Mouse (Mus musculus) stomach, embryonic 14.5 days (tissue): Measurements from ENCODE around the gene Fbl. TPM values are rescaled to one million over a fixed set of nuclear protein-coding genes. Genes with fewer than 3 reads are reported as not detected.
"Not testable (repeated sequence)": the region's sequence is repeated elsewhere in the genome, so short reads cannot be mapped to it uniquely, and the experiment has no call there.

Source experiments
- ATAC-seq: fragments of 200-750 bp; cut with Nextera tagmentation; 2 replicates; pipeline ENCODE4 v1.8.0; 2017; ENCODE audit warnings: low read depth, moderate TSS enrichment; ENCODE audit not compliant: insufficient number of reproducible peaks, insufficient read depth, low FRiP score
- H3K27ac ChIP-seq: fragments of 300-500 bp; sonication (generic); 2 replicates; pipeline ENCODE4 v1.5.1; 2014; ENCODE audit warnings: mild to moderate bottlenecking, low read length, moderate library complexity, mixed read lengths
- H3K27me3 ChIP-seq: fragments of 300-500 bp; sonication (generic); 2 replicates; pipeline ENCODE4 v1.6.1; 2014; ENCODE audit warnings: low read length, control low read depth, mixed read lengths; ENCODE audit not compliant: control insufficient read depth, insufficient read depth
- H3K36me3 ChIP-seq: fragments of 300-500 bp; sonication (generic); 2 replicates; pipeline ENCODE4 v1.6.1; 2014; ENCODE audit warnings: mild to moderate bottlenecking, control low read depth, low read length, moderate library complexity, mixed read lengths; ENCODE audit not compliant: control insufficient read depth, insufficient read depth
- H3K4me1 ChIP-seq: fragments of 300-500 bp; sonication (generic); 2 replicates; pipeline ENCODE4 v1.6.1; 2014; ENCODE audit warnings: low read length, control low read depth, mixed read lengths; ENCODE audit not compliant: control insufficient read depth, insufficient read depth
- H3K4me2 ChIP-seq: fragments of 300-500 bp; sonication (generic); replicated peaks from 2 replicates; pipeline ENCODE4 v1.6.1; 2014; ENCODE audit warnings: low read depth, low read length, control low read depth
- H3K4me3 ChIP-seq: fragments of 300-500 bp; sonication (generic); 2 replicates; pipeline ENCODE4 v1.5.1; 2014; ENCODE audit warnings: low read depth, low read length, control low read depth
- H3K9ac ChIP-seq: fragments of 300-500 bp; sonication (generic); replicated peaks from 2 replicates; pipeline ENCODE4 v1.6.1; 2014; ENCODE audit warnings: low read depth, mild to moderate bottlenecking, control low read depth, low read length, moderate library complexity, mixed read lengths
- H3K9me3 ChIP-seq: fragments of 300-500 bp; sonication (generic); 2 replicates; pipeline ENCODE4 v1.6.1; 2016; ENCODE audit warnings: low read depth, low read length, control low read depth; ENCODE audit not compliant: control insufficient read depth
- WGBS: fragments of 180-500 bp; shearing (Covaris S2); extraction: QIAGEN DNeasy Blood & Tissue Kit; methylation state at CpG from one replicate; pipeline ENCODE4 v1.1.7; 2014; 5-methylcytosine and 5-hydroxymethylcytosine counted together
- polyA plus RNA-seq: library from polyadenylated mRNA; unstranded; fragments of >200 nt; fragmentation: Nextera tagmentation; extraction: Ambion mirVana; gene quantifications from 2 replicates; pipeline ENCODE4 v1.2.1, GENCODE M21; 2014

Fbl gene
- polyA plus RNA-seq = 41.8 and 48.2 TPM in 2 replicates

DNA sequence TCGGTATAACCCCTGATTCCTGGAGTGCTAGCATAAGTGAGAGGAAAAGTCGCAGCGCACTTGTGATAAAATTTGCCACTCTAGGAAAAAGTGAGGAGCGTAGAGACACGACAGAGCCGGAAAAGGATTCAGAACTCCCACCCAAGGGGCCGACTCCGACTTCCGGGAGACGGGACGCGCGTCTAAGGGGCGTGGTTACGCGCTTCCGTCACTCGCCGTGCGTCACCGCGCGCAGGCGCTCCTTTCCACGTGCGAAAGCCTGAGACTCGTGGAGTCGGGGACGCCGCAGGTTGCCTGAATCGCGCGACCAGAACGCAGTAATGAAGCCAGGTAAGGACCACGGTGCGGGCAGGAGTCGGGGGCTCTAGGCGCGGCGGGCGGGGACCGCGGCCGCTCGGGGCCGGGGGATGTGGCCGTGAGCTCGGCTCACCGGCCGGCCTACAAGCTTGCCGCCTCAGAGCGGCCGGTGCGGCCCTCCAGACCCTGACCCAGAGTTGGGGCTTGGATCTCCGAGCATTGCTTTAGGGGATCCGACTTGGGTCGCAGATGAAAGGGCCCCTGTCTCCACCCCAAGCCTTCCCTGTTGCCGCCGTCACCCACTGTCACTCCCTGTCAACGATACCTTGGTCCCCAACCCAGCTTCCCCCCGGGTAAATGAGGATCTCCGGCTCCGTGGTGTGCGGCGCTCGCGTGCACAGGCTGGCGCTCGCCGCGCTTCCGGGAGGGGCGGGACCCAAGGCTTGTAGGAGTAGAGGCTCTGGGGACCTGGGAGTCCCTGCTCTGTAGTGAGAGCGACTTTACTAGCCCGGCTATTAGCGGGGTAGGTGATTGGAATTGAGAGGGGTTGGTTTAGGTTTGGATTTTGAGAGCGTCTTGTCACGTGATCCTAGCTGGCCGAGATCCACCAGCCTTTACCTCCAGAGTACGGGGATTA lies at the start of gene Fbl:
TSS of gene Fbl (plus strand) at position 222 of the 934 bp plus-strand sequence.
- H3K27me3 ChIP-seq = no peaks in the 10 kb centered on the region
- under 1% methylated on average over 79 of the region's 80 CpGs for WGBS
- ATAC-seq = peak; percentile 86
- H3K4me1 ChIP-seq = peaks cover 15% of the 10 kb centered on the region
- peak within 1 kb of the TSS; percentile 81 for H3K4me3 ChIP-seq
- H3K9me3 ChIP-seq = no peaks in the 10 kb centered on the region
- peak within 1 kb of the TSS; percentile 83 for H3K4me2 ChIP-seq
- H3K27ac ChIP-seq = peak within 1 kb of the TSS; percentile 91
- peak within 1 kb of the TSS; percentile 63 for H3K9ac ChIP-seq
- H3K36me3 ChIP-seq = no peaks in the 10 kb centered on the region

DNA sequence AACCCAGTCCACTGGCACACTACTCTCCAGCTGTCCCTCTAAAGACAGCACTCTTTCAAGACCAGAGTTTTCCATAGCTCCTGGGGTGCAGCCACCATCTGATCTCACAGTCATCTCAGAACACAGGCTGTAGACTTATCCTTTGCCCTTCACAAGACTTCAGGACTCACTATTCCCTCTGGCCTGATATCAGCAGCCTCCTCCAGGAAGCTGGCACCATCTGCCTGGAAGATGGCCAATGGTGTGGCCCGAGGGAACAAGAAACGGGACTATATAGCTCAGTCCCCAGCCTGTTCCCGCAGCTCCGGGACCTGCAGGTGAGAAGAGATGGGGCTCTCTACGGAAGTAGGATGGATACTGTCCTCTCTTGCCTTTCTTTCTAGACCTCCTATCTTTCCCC lies 40.3 kb upstream of the Fbl start, which contains the start of gene 9530053A07Rik:
TSS of gene 9530053A07Rik (plus strand) at position 301 of the 400 bp plus-strand sequence.
- H3K36me3 ChIP-seq = no peaks in the 10 kb centered on the region
- H3K9me3 ChIP-seq = no peaks in the 10 kb centered on the region
- no peak within 1 kb of the TSS for H3K4me2 ChIP-seq
- H3K9ac ChIP-seq = no peak within 1 kb of the TSS
- H3K27me3 ChIP-seq = no peaks in the 10 kb centered on the region
- no peak within 1 kb of the TSS for H3K4me3 ChIP-seq
- no peak for ATAC-seq
- WGBS = 88% methylated on average over 5 of the region's 5 CpGs
- H3K4me1 ChIP-seq = no peaks in the 10 kb centered on the region
- no peak within 1 kb of the TSS for H3K27ac ChIP-seq

DNA sequence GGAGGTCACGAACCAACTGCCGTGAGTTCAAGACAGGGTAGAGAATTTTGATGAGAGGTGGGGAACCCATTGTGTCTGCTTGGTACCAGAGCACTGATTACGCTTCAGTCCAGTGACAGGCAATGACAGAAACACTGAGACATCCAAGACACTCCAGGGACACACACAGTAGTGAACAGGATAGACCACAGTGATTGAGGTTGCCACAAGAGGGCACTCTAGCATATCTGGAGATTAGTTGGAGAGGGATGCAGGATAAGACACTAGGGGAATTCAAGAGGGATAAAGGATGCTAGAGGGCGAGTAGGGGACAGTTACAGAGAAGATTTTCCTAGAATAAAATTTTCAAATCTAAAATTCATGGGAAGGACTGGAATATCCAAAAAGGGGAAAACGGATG lies 31.9 kb upstream of the Fbl start:
- Histone ChIP-seq H3K4me3 (no peak overlapping the region), H3K27ac (no peak overlapping the region), H3K9ac (no peak overlapping the region), H3K4me2 (no peak overlapping the region), H3K36me3 (no peaks in the 10 kb centered on the region), H3K9me3 (no peaks in the 10 kb centered on the region), H3K27me3 (no peaks in the 10 kb centered on the region), H3K4me1 (no peaks in the 10 kb centered on the region)
- WGBS = 61% methylated on average over 5 of the region's 5 CpGs
- no peak for ATAC-seq

DNA sequence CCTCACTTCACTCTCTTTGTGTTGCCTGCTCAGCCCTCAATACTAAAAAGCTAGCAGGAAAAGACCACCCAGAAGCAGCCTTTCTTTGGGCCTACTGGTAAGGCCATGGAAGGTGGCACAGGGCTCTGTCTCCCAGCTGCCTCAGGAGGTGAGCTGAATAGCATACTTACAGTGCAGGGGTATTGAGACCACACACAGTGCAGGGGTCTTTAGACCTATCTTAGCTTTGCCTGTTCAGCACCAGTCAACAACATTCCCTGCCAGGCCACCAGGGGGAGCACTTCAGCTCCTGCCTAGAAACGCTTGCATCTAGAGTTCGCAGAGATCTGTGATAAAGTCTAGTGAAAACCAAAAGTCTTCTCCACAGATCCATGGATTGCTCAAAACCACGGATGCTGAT lies 21.2 kb upstream of the Fbl start:
- Histone ChIP-seq H3K4me1 (no peaks in the 10 kb centered on the region), H3K9ac (no peak overlapping the region), H3K36me3 (no peaks in the 10 kb centered on the region), H3K4me2 (no peak overlapping the region), H3K4me3 (no peak overlapping the region), H3K27me3 (no peaks in the 10 kb centered on the region), H3K9me3 (0 out of 2 replicates have a peak, but pooled peaks cover 3% of the 10 kb centered on the region), H3K27ac (no peak overlapping the region)
- peak; percentile 18; the same call in 1 of the 2 replicates for ATAC-seq
- 18% methylated on average over 3 of the region's 3 CpGs for WGBS

DNA sequence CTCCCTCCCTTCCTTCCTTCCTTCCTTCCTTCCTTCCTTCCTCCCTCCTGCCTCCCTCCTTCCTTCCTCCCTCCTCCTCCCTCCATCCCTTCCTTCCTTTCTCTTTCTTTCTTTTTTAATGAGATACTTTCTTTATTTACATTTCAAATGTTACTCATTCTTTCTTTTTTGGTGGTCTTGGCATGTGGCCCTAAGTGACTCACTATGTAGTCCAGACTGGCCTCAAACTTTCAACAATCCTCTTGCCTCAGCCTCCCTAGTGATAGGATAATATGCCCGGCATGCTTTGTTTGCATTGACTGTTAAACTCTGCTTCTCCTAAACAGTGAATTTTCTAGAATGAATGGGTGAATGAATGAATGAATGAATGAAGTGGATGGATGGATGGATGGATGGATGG lies 19.7 kb upstream of the Fbl start:
- Histone ChIP-seq H3K9me3 (0 out of 2 replicates have a peak, but pooled peaks cover 1% of the 10 kb centered on the region), H3K9ac (no peak overlapping the region), H3K4me1 (no peaks in the 10 kb centered on the region), H3K27ac (no peak overlapping the region), H3K4me3 (no peak overlapping the region), H3K36me3 (no peaks in the 10 kb centered on the region), H3K27me3 (no peaks in the 10 kb centered on the region), H3K4me2 (no peak overlapping the region)
- WGBS = 85% methylated on average over 1 of the region's 1 CpGs
- no peak for ATAC-seq

DNA sequence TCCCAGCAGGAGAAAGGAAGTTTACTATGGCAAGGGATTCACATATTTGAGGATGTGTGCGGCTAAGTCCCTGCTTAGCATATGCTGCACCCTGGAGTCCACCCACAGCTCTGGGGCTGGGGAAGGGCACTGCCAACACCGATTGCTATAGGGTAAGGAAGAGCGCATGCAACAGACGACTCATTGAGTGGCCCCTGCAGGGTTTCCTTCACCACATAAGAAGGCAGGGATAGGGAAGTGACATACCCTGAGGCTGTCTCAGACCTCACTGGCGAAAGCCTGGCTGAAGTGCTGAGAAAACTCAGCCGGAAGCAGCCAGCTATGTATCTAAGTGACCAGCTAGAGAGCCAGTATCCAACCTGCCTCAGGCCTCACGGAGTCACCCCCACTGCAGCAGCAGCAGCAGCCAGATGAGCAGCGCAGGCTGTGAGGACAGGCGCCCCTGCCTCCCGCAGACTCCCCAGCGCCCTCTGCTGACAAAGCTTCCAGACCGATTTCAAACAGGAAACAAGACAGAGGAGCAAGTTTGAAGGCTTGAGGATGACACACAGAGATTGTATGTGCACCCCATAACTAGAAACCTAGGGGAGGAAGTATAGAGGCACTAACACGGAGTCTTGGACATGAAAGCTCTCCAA lies 17.8 kb upstream of the Fbl start:
- H3K9me3 ChIP-seq = no peaks in the 10 kb centered on the region
- H3K27ac ChIP-seq = no peak overlapping the region
- H3K9ac ChIP-seq = no peak overlapping the region
- 0 out of 2 replicates have a peak, but pooled peaks have one; percentile 43 for ATAC-seq
- 16% methylated on average over 13 of the region's 13 CpGs for WGBS
- no peak overlapping the region for H3K4me3 ChIP-seq
- H3K36me3 ChIP-seq = no peaks in the 10 kb centered on the region
- H3K4me1 ChIP-seq = no peaks in the 10 kb centered on the region
- no peaks in the 10 kb centered on the region for H3K27me3 ChIP-seq
- H3K4me2 ChIP-seq = no peak overlapping the region

DNA sequence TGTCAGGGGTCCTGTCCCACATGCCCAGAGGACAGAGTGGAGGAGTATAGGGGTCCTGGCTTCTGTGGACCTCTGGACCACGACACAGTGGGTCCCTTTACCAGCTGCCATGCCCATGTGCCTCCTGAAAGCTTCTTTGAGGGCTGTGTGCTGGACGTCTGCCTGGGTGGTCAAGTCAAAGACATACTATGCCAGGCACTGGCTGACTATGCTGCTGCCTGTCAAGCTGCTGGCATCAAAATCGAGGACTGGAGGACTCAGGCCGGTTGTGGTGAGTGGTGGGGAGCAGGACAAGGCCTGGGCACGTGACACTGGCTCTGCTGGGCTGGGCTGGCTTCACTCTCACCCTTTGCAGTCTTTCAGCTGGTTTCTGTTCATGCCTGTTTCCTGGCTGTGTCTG lies 15.9 kb upstream of the Fbl start:
- H3K9ac ChIP-seq, H3K4me1 ChIP-seq, H3K9me3 ChIP-seq, H3K4me2 ChIP-seq, H3K27ac ChIP-seq, H3K27me3 ChIP-seq, ATAC-seq, H3K4me3 ChIP-seq, H3K36me3 ChIP-seq: not testable (repeated sequence)
- 43% methylated on average over 5 of the region's 5 CpGs for WGBS

DNA sequence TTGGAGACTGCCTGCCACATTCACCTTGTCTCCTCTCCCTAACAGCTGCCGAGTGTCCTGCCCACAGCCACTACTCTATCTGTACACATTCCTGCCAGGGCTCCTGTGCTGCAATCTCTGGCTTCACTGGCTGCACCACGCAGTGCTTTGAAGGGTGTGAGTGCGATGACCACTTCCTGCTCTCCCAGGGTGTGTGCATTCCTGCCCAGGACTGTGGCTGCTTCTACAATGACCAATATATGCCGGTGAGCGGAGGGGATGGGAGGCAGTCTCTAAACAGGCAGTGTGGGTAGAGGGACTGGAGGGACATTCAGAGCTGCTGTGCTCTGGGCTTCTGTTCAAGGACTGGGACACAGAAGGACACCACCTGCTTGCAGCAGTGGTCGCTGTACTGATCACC lies 10.2 kb upstream of the Fbl start:
- H3K36me3 ChIP-seq = no peaks in the 10 kb centered on the region
- no peak overlapping the region for H3K9ac ChIP-seq
- no peaks in the 10 kb centered on the region for H3K4me1 ChIP-seq
- H3K27me3 ChIP-seq = no peaks in the 10 kb centered on the region
- ATAC-seq = 0 out of 2 replicates have a peak, but pooled peaks have one; percentile 14
- H3K4me2 ChIP-seq = no peak overlapping the region
- no peak overlapping the region for H3K4me3 ChIP-seq
- no peaks in the 10 kb centered on the region for H3K9me3 ChIP-seq
- H3K27ac ChIP-seq = no peak overlapping the region
- 51% methylated on average over 6 of the region's 6 CpGs for WGBS
